Mouse (Mus musculus): ENCODE results near the gene Fbxo22. TPM values are rescaled to one million over a fixed set of nuclear protein-coding genes. Genes with fewer than 3 reads are reported as not detected.

Fbxo22 gene
- polyA plus RNA-seq, 1 experiment: 30.0 TPM

Other genes with a start within 250 kb of the Fbxo22 start
- 0.03 and 0.10 TPM in 2 replicates for gene Chrna5, start 228.0 kb upstream of the Fbxo22 start, polyA plus RNA-seq (2012; rRNA removed)
- 0.23 and 0.37 TPM in 2 replicates for gene Chrna3, start 182.4 kb upstream of the Fbxo22 start, polyA plus RNA-seq (2012; rRNA removed)
- 0.23 and 0.29 TPM in 2 replicates for gene Chrnb4, start 160.1 kb upstream of the Fbxo22 start, polyA plus RNA-seq (2012; rRNA removed)
- gene Ube2q2, start 60.1 kb upstream of the Fbxo22 start, polyA plus RNA-seq (2012; rRNA removed): 27.5 and 28.2 TPM in 2 replicates
- gene Nrg4, start 117.9 kb downstream of the Fbxo22 start, polyA plus RNA-seq (2012; rRNA removed): 1.9 and 2.8 TPM in 2 replicates
- 0.40 and 0.44 TPM in 2 replicates for gene Tmem266, start 118.0 kb downstream of the Fbxo22 start, polyA plus RNA-seq (2012; rRNA removed)

Data from urinary bladder, adult 2 months (tissue).